Mouse (Mus musculus) gastrocnemius, postnatal 10 days (tissue): ENCODE results near the gene Slc12a9. TPM values are rescaled to one million over a fixed set of nuclear protein-coding genes. Genes with fewer than 3 reads are reported as not detected.
"Not testable (repeated sequence)": the region's sequence is repeated elsewhere in the genome, so short reads cannot be mapped to it uniquely, and the experiment has no call there.

ENCODE experiments used
- DNase-seq: peaks from one replicate; pipeline ENCODE4 v3.0.0; 2021; ENCODE audit warnings: mixed read lengths
- microRNA-seq, 2 experiments: library from miRNA; unstranded; fragments of <30 nt; microRNA quantifications; one replicate each; pipeline ENCODE4 v1.2.0; 2021
- total RNA-seq, 2 experiments: library from RNA; stranded (reverse); gene quantifications; 2 replicates each; pipeline ENCODE4 v1.2.3; 2021

The Slc12a9 gene
- total RNA-seq, 2 experiments from 2014 or later: 4.2 to 7.4 TPM

GRCm38 (mm10) chr5:137287032-137287952, 46.1 kb downstream of the Slc12a9 start, which contains the start of gene Ache:
Gene Ache, plus strand, starts transcription at chr5:137287519.
- DNase-seq: peak; percentile 39

- peak; percentile 93 for DNase-seq
Measured at GRCm38 (mm10) chr5:137286655-137287031, 46.8 kb downstream of the Slc12a9 start.

- no peak for DNase-seq
Measured at GRCm38 (mm10) chr5:137285986-137286385, 47.4 kb downstream of the Slc12a9 start.

GRCm38 (mm10) chr5:137285045-137285444, 48.4 kb downstream of the Slc12a9 start:
- DNase-seq: peak; percentile 75

- DNase-seq: not testable (repeated sequence)
Measured at GRCm38 (mm10) chr5:137284411-137284810, 49.0 kb downstream of the Slc12a9 start.

- DNase-seq: no peak
Measured at GRCm38 (mm10) chr5:137277360-137278342, 55.7 kb downstream of the Slc12a9 start.

- no peak for DNase-seq
Measured at GRCm38 (mm10) chr5:137268131-137268910, 65.1 kb downstream of the Slc12a9 start.

GRCm38 (mm10) chr5:137264787-137265186, 68.6 kb downstream of the Slc12a9 start:
- no peak for DNase-seq

Small RNA genes lying within 50 kb of the gene (microRNA-seq; reads per million reads assigned to microRNA genes)
- gene Mir7036 (0 to 0.50 reads per million in 2 experiments), gene Mir8116 (0 reads per million in 2 experiments)

Other genes with a start within 250 kb of the Slc12a9 start
- gene Trim56, start 217.4 kb downstream of the Slc12a9 start, total RNA-seq: 10 to 100 TPM in 1 of 2 experiments, 1 to 10 TPM in 1; 9.2 to 14.2 TPM
- gene Muc3, start 184.3 kb downstream of the Slc12a9 start, total RNA-seq: not detected
- gene Muc3a, start 121.2 kb downstream of the Slc12a9 start, total RNA-seq: under 1 TPM; 0.23 to 0.59 TPM
- gene Ache, start 46.1 kb downstream of the Slc12a9 start, total RNA-seq: 10 to 100 TPM; 62.4 to 68.2 TPM
- 10 to 100 TPM; 37.2 to 43.6 TPM for gene Ufsp1, start 39.0 kb downstream of the Slc12a9 start, total RNA-seq
- 10 to 100 TPM; 58.1 to 93.2 TPM for gene Srrt, start 25.9 kb downstream of the Slc12a9 start, total RNA-seq
- 10 to 100 TPM; 13.1 to 17.3 TPM for gene Trip6, start 19.2 kb downstream of the Slc12a9 start, total RNA-seq
- 10 to 100 TPM; 30.6 to 38.8 TPM for gene Ephb4, start 16.5 kb upstream of the Slc12a9 start, total RNA-seq
- under 1 TPM; 0.23 to 0.31 TPM for gene Zan, start 143.5 kb upstream of the Slc12a9 start, total RNA-seq
- gene Pop7, start 168.9 kb upstream of the Slc12a9 start, total RNA-seq: 10 to 100 TPM; 16.6 to 18.5 TPM
- 10 to 100 TPM; 23.0 to 25.3 TPM for gene Gigyf1, start 185.0 kb upstream of the Slc12a9 start, total RNA-seq
- not detected for gene Epo, start 199.6 kb upstream of the Slc12a9 start, total RNA-seq
- gene Gnb2, start 199.9 kb upstream of the Slc12a9 start, total RNA-seq: 100 to 1,000 TPM; 301 to 324 TPM
- under 1 TPM in 1 of 2 experiments, not detected in 1; 0.16 TPM for gene Actl6b, start 219.9 kb upstream of the Slc12a9 start, total RNA-seq
- under 1 TPM in 1 of 2 experiments, not detected in 1; 0.56 TPM for gene Tfr2, start 236.2 kb upstream of the Slc12a9 start, total RNA-seq